ENCODE assay signal across 8 mouse cellular contexts in the genomic region with DNA sequence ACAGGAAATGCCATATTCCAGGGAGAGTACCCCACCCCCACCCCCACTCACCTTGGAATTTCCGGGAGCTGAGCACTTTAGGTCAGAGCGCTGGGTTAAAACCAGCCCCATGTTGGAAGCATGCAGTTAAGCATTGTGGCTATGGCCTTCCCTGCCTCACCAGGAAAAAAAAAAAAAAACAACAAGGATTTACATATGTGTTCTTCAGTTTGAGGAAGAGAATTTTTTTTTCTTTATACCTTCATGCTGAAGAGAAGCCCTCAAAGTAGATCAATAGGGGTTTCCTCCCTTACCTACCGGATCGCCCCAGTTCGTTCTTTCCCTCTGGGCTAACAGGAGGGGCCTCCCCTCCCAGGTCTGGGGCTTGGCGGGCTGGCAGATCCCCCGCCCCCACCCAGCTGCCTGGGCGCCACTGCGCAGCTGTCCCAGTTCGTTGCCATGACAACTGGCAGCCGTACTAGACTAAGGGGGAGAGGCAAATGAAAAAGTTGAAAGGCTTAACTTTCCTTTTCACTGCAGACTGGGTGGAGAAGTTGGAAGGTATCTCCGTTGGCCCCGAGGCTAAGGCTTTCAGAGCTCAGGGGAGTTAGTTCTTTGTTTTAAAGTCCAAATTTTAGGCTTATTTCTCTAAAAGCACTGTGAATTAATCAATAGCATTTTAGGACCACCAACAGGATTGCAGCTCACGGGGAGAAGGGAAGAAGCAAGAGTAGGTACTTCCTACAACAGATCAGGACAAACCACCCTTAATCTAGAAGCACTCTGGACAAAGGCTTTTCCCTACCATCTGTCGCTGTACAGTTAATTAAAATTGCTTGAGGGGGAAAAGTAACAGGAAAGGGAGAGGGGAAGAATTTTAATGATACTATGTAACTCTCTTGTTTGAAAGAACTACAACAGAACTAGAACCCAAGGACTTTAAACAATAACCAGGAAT. TPM values are rescaled to one million over a fixed set of nuclear protein-coding genes. Genes with fewer than 3 reads are reported as not detected.
A peak's percentile ranks its signal among the peaks of the same experiment; 100 is the strongest.
DNase-seq lines count a peak whose midpoint lies in the region; ATAC-seq and TF ChIP-seq lines count a peak whose summit lies in the region.

No protein-coding gene starts in this region.

- peak; percentile 98 for ATAC-seq in forebrain, embryonic 13.5 days
- peak; percentile 89 for ATAC-seq in liver, embryonic 16.5 days (ENCODE audit: low read depth)
- peak; percentile 94 for ATAC-seq in neural tube, embryonic 12.5 days (ENCODE audit: low FRiP score, low read depth)
- ATAC-seq in stomach, postnatal 0 days (ENCODE audit: low FRiP score, low TSS enrichment), result peak; percentile 94

- intact Hi-C loops in heart, postnatal 10 days (cut with DNase I), result no loop called here

- peak overlapping the region; percentile 65 for H3K4me2 ChIP-seq in forebrain, embryonic 13.5 days
- peak overlapping the region; percentile 51 for H3K4me2 ChIP-seq in liver, embryonic 16.5 days (ENCODE audit: low read depth, low read length)
- peak overlapping the region; percentile 58 for H3K4me2 ChIP-seq in neural tube, embryonic 12.5 days (replicated peaks)
- H3K4me2 ChIP-seq in stomach, postnatal 0 days (replicated peaks; ENCODE audit: low read depth), result peak overlapping the region; percentile 40

- no peak for TF ChIP-seq CTCF in stomach, postnatal 0 days (IDR thresholded peaks at IDR 0.05; ENCODE audit: low read depth)

- peak overlapping the region; percentile 47 for H3K4me3 ChIP-seq in forebrain, embryonic 13.5 days
- peak overlapping the region; percentile 39 for H3K4me3 ChIP-seq in liver, embryonic 16.5 days (ENCODE audit: low read depth, low read length)
- peak overlapping the region; percentile 36 for H3K4me3 ChIP-seq in neural tube, embryonic 12.5 days
- H3K4me3 ChIP-seq in stomach, postnatal 0 days (ENCODE audit: low read depth, low read length), result peak overlapping the region; percentile 46

- no peaks in the 10 kb centered on the region for H3K27me3 ChIP-seq in forebrain, embryonic 13.5 days
- no peaks in the 10 kb centered on the region for H3K27me3 ChIP-seq in liver, embryonic 16.5 days (ENCODE audit: control insufficient read depth, insufficient read depth, low read depth, low read length)
- H3K27me3 ChIP-seq in neural tube, embryonic 12.5 days (replicated peaks), result no peaks in the 10 kb centered on the region
- H3K27me3 ChIP-seq in stomach, postnatal 0 days (ENCODE audit: control insufficient read depth, insufficient read depth, low read length), result no peaks in the 10 kb centered on the region

- under 1% methylated on average over 15 of the region's 15 CpGs for WGBS in forebrain, embryonic 13.5 days
- 9% methylated on average over 15 of the region's 15 CpGs for WGBS in liver, embryonic 16.5 days (ENCODE audit: insufficient replicate concordance)
- WGBS in neural tube, embryonic 12.5 days, result 1% methylated on average over 15 of the region's 15 CpGs
- WGBS in stomach, postnatal 0 days, result 2% methylated on average over 15 of the region's 15 CpGs

- peaks cover 48% of the 10 kb centered on the region for H3K4me1 ChIP-seq in forebrain, embryonic 13.5 days
- peaks cover 14% of the 10 kb centered on the region for H3K4me1 ChIP-seq in liver, embryonic 16.5 days (ENCODE audit: control insufficient read depth, low read depth, low read length)
- H3K4me1 ChIP-seq in neural tube, embryonic 12.5 days, result peaks cover 20% of the 10 kb centered on the region
- no peaks in the 10 kb centered on the region for H3K4me1 ChIP-seq in stomach, postnatal 0 days (replicated peaks; ENCODE audit: control insufficient read depth, insufficient read depth)

- peaks cover 28% of the 10 kb centered on the region for H3K36me3 ChIP-seq in forebrain, embryonic 13.5 days (ENCODE audit: poor library complexity, severe bottlenecking)
- peaks cover 21% of the 10 kb centered on the region for H3K36me3 ChIP-seq in liver, embryonic 16.5 days (ENCODE audit: control insufficient read depth, insufficient read depth)
- peaks cover 27% of the 10 kb centered on the region for H3K36me3 ChIP-seq in neural tube, embryonic 12.5 days
- peaks cover 12% of the 10 kb centered on the region for H3K36me3 ChIP-seq in stomach, postnatal 0 days (ENCODE audit: control insufficient read depth, insufficient read depth, low read length)

- peak overlapping the region; percentile 64 for H3K9ac ChIP-seq in forebrain, embryonic 13.5 days
- H3K9ac ChIP-seq in liver, embryonic 16.5 days (ENCODE audit: low read depth, low read length), result no peak overlapping the region
- H3K9ac ChIP-seq in neural tube, embryonic 12.5 days, result peak overlapping the region; percentile 48
- H3K9ac ChIP-seq in stomach, postnatal 0 days (ENCODE audit: low read length), result peak overlapping the region; percentile 52

- H3K9me3 ChIP-seq in forebrain, embryonic 13.5 days (replicated peaks), result no peaks in the 10 kb centered on the region
- no peaks in the 10 kb centered on the region for H3K9me3 ChIP-seq in liver, embryonic 16.5 days (replicated peaks; ENCODE audit: control insufficient read depth, low read length)
- no peaks in the 10 kb centered on the region for H3K9me3 ChIP-seq in neural tube, embryonic 12.5 days
- H3K9me3 ChIP-seq in stomach, postnatal 0 days (ENCODE audit: control insufficient read depth, low read length), result no peaks in the 10 kb centered on the region

- TF ChIP-seq EP300 in stomach, postnatal 0 days (optimal IDR thresholded peaks at IDR 0.05), result no peak

- peak overlapping the region; percentile 94 for H3K27ac ChIP-seq in forebrain, embryonic 13.5 days
- H3K27ac ChIP-seq in liver, embryonic 16.5 days (ENCODE audit: low read length), result peak overlapping the region; percentile 9
- peak overlapping the region; percentile 75 for H3K27ac ChIP-seq in neural tube, embryonic 12.5 days
- peak overlapping the region; percentile 80 for H3K27ac ChIP-seq in stomach, postnatal 0 days (replicated peaks)

- DNase-seq in CD8-positive naive resting alpha-beta T cell, adult 2 months (ENCODE audit: low read depth in 2 of 2, low spot score in 2 of 2), result peak; percentile 71 to 75
- peak; percentile 64 for DNase-seq in c-Kit-positive CD71-positive TER-119-positive erythroid progenitor cells, embryonic 14.5 days (ENCODE audit: low spot score)
- peak; percentile 91 for DNase-seq in heart, postnatal 10 days
- DNase-seq in kidney, postnatal 4 days, result peak; percentile 92 to 95
- DNase-seq in stomach, postnatal 0 days (ENCODE audit: low spot score), result peak; percentile 88

RNA-seq across cellular contexts. Expression of gene Cbx5, which starts 24.4 kb away (rescaled TPM):
- 161 and 174 TPM in 2 replicates for polyA plus RNA-seq in forebrain, embryonic 13.5 days (2015; fragmentation: Nextera tagmentation; extraction: Ambion mirVana)
- 10 to 100 TPM; 81.3 to 97.4 TPM for total RNA-seq in heart, postnatal 10 days (2021)
- polyA plus RNA-seq in liver, embryonic 16.5 days (2015; fragmentation: Nextera tagmentation; extraction: Ambion mirVana), result 40.6 and 45.9 TPM in 2 replicates
- 149 and 157 TPM in 2 replicates for polyA plus RNA-seq in neural tube, embryonic 12.5 days (2016; fragmentation: Nextera tagmentation; extraction: Ambion mirVana)
- 23.0 and 26.8 TPM in 2 replicates for polyA plus RNA-seq in stomach, postnatal 0 days (2015; fragmentation: Nextera tagmentation; extraction: Ambion mirVana)

RNA-seq across cellular contexts. Expression of gene Hnrnpa1, which starts 25.0 kb away (rescaled TPM):
- 1,312 and 1,385 TPM in 2 replicates for polyA plus RNA-seq in forebrain, embryonic 13.5 days (2015; fragmentation: Nextera tagmentation; extraction: Ambion mirVana)
- total RNA-seq in heart, postnatal 10 days (2021), result 100 to 1,000 TPM; 299 to 318 TPM
- 174 and 193 TPM in 2 replicates for polyA plus RNA-seq in liver, embryonic 16.5 days (2015; fragmentation: Nextera tagmentation; extraction: Ambion mirVana)
- 1,154 and 1,199 TPM in 2 replicates for polyA plus RNA-seq in neural tube, embryonic 12.5 days (2016; fragmentation: Nextera tagmentation; extraction: Ambion mirVana)
- 236 and 251 TPM in 2 replicates for polyA plus RNA-seq in stomach, postnatal 0 days (2015; fragmentation: Nextera tagmentation; extraction: Ambion mirVana)

RNA-seq across cellular contexts. Expression of gene Nfe2, which starts 43.0 kb away (rescaled TPM):
- 0.57 and 1.6 TPM in 2 replicates for polyA plus RNA-seq in forebrain, embryonic 13.5 days (2015; fragmentation: Nextera tagmentation; extraction: Ambion mirVana)
- 1 to 10 TPM in 1 of 2 experiments, under 1 TPM in 1; 0.30 to 1.0 TPM for total RNA-seq in heart, postnatal 10 days (2021)
- 202 and 220 TPM in 2 replicates for polyA plus RNA-seq in liver, embryonic 16.5 days (2015; fragmentation: Nextera tagmentation; extraction: Ambion mirVana)
- 3.2 and 4.3 TPM in 2 replicates for polyA plus RNA-seq in neural tube, embryonic 12.5 days (2016; fragmentation: Nextera tagmentation; extraction: Ambion mirVana)
- 0.50 and 0.70 TPM in 2 replicates for polyA plus RNA-seq in stomach, postnatal 0 days (2015; fragmentation: Nextera tagmentation; extraction: Ambion mirVana)

RNA-seq across cellular contexts. Expression of gene Smug1, which starts 48.3 kb away (rescaled TPM):
- polyA plus RNA-seq in forebrain, embryonic 13.5 days (2015; fragmentation: Nextera tagmentation; extraction: Ambion mirVana), result 24.4 and 27.3 TPM in 2 replicates
- total RNA-seq in heart, postnatal 10 days (2021), result 10 to 100 TPM; 13.7 to 16.1 TPM
- polyA plus RNA-seq in liver, embryonic 16.5 days (2015; fragmentation: Nextera tagmentation; extraction: Ambion mirVana), result 5.1 and 5.8 TPM in 2 replicates
- 66.6 and 68.0 TPM in 2 replicates for polyA plus RNA-seq in neural tube, embryonic 12.5 days (2016; fragmentation: Nextera tagmentation; extraction: Ambion mirVana)
- 10.6 and 11.2 TPM in 2 replicates for polyA plus RNA-seq in stomach, postnatal 0 days (2015; fragmentation: Nextera tagmentation; extraction: Ambion mirVana)

RNA-seq across cellular contexts. Expression of gene Copz1, which starts 57.3 kb away (rescaled TPM):
- 219 and 232 TPM in 2 replicates for polyA plus RNA-seq in forebrain, embryonic 13.5 days (2015; fragmentation: Nextera tagmentation; extraction: Ambion mirVana)
- 10 to 100 TPM; 81.2 to 83.3 TPM for total RNA-seq in heart, postnatal 10 days (2021)
- 194 TPM in 2 replicates for polyA plus RNA-seq in liver, embryonic 16.5 days (2015; fragmentation: Nextera tagmentation; extraction: Ambion mirVana)
- polyA plus RNA-seq in neural tube, embryonic 12.5 days (2016; fragmentation: Nextera tagmentation; extraction: Ambion mirVana), result 231 and 243 TPM in 2 replicates
- polyA plus RNA-seq in stomach, postnatal 0 days (2015; fragmentation: Nextera tagmentation; extraction: Ambion mirVana), result 159 and 168 TPM in 2 replicates

Comparison
In these comparisons a context has a peak if more than half of its experiments do, and no peak if none do; other contexts are left out.
1. Peak in every context shown above with its lines: DNase-seq, ATAC-seq, H3K4me3 ChIP-seq and H3K27ac ChIP-seq.
2. H3K27ac ChIP-seq: peak in every context shown above with its lines; median percentile 94 in forebrain, embryonic 13.5 days; 80 in stomach, postnatal 0 days; 75 in neural tube, embryonic 12.5 days; 9 in liver, embryonic 16.5 days.
3. RNA of gene Nfe2, which starts 43.0 kb away (polyA plus RNA-seq): 202 to 220 TPM in liver, embryonic 16.5 days; 3.2 to 4.3 TPM in neural tube, embryonic 12.5 days, 0.57 to 1.6 TPM in forebrain, embryonic 13.5 days and 0.50 to 0.70 TPM in stomach, postnatal 0 days; every median in the first group is over 10 times any median in the second.